Mouse (Mus musculus) hindbrain, postnatal 0 days (tissue): ENCODE measurements around the gene Slc6a8. TPM values are rescaled to one million over a fixed set of nuclear protein-coding genes. Genes with fewer than 3 reads are reported as not detected.

Experiments used
- ATAC-seq: fragments of 200-750 bp; cut with Nextera tagmentation; 2 replicates; pipeline ENCODE4 v1.8.0; 2017; ENCODE audit warnings: mild to moderate bottlenecking, moderate TSS enrichment, moderate library complexity
- DNase-seq: peaks from one replicate; pipeline ENCODE4 v3.0.0-alpha.2; 2015; ENCODE audit warnings: low spot score
- H3K27ac ChIP-seq: fragments of 300-500 bp; sonication (generic); 2 replicates; pipeline ENCODE4 v1.5.1; 2014; ENCODE audit warnings: mild to moderate bottlenecking
- H3K27me3 ChIP-seq: fragments of 300-500 bp; sonication (generic); 2 replicates; pipeline ENCODE4 v1.6.1; 2014; ENCODE audit warnings: low read length, mixed read lengths; ENCODE audit not compliant: insufficient read depth
- H3K36me3 ChIP-seq: fragments of 300-500 bp; sonication (generic); 2 replicates; pipeline ENCODE4 v1.6.1; 2014; ENCODE audit warnings: low read length, mixed read lengths; ENCODE audit not compliant: insufficient read depth
- H3K4me1 ChIP-seq: fragments of 300-500 bp; sonication (generic); 2 replicates; pipeline ENCODE4 v1.6.1; 2014; ENCODE audit warnings: antibody characterized with exemption, low read length, mixed read lengths; ENCODE audit not compliant: insufficient read depth
- H3K4me2 ChIP-seq: fragments of 300-500 bp; sonication (generic); 2 replicates; pipeline ENCODE4 v1.6.1; 2014; ENCODE audit warnings: low read depth, mild to moderate bottlenecking, low read length, moderate library complexity, mixed read lengths
- H3K4me3 ChIP-seq: fragments of 300-500 bp; sonication (generic); 2 replicates; pipeline ENCODE4 v1.5.1; 2014; ENCODE audit warnings: low read length
- H3K9ac ChIP-seq: fragments of 300-500 bp; sonication (generic); replicated peaks from 2 replicates; pipeline ENCODE4 v1.6.1; 2014; ENCODE audit warnings: mild to moderate bottlenecking, low read length, moderate library complexity, mixed read lengths
- H3K9me3 ChIP-seq: fragments of 300-500 bp; sonication (generic); 2 replicates; pipeline ENCODE4 v1.6.1; 2016; ENCODE audit warnings: low read length, mixed read lengths
- CTCF ChIP-seq: IDR thresholded peaks from 2 replicates; pipeline ENCODE4 v1.5.1; 2016; ENCODE audit warnings: antibody characterized with exemption, control low read depth, low read depth
- WGBS: fragments of 180-500 bp; shearing (Covaris S2); extraction: QIAGEN DNeasy Blood & Tissue Kit; methylation state at CpG from one replicate; pipeline ENCODE4 v1.1.7; 2014; 5-methylcytosine and 5-hydroxymethylcytosine counted together
- polyA plus RNA-seq: library from polyadenylated mRNA; unstranded; fragments of >200 nt; fragmentation: Nextera tagmentation; extraction: Ambion mirVana; gene quantifications from 2 replicates; pipeline ENCODE4 v1.2.1, GENCODE M21; 2015
- total RNA-seq: library from RNA; depleted of rRNA; stranded (reverse); fragments of >200 nt; gene quantifications from 2 replicates; pipeline ENCODE4 v1.2.3, GENCODE M21; 2014; rRNA removed

The Slc6a8 gene
- total and polyA plus RNA-seq, 2 experiments from 2014 or later: 8.2 to 61.1 TPM

- WGBS: 63% methylated on average over 1 of the region's 1 CpGs
- no peak for TF ChIP-seq CTCF
- no peaks in the 10 kb centered on the region for H3K36me3 ChIP-seq
- DNase-seq (no peak), ATAC-seq (no peak)
- H3K4me2 ChIP-seq: no peak overlapping the region
- H3K27ac ChIP-seq: no peak overlapping the region
- H3K9me3 ChIP-seq: no peaks in the 10 kb centered on the region
- no peaks in the 10 kb centered on the region for H3K27me3 ChIP-seq
- no peak overlapping the region for H3K4me3 ChIP-seq
- H3K4me1 ChIP-seq: no peaks in the 10 kb centered on the region
- no peak overlapping the region for H3K9ac ChIP-seq
Measured at GRCm38 (mm10) chrX:73730908-73731307, 58.0 kb downstream of the Slc6a8 start.

Other genes with a start within 250 kb of the Slc6a8 start
- not detected in 2 replicates for gene Trex2, start 237.8 kb upstream of the Slc6a8 start, total RNA-seq
- not detected in 2 replicates for gene Trex2, start 237.8 kb upstream of the Slc6a8 start, polyA plus RNA-seq
- gene Haus7, start 214.1 kb upstream of the Slc6a8 start, total RNA-seq: 22.0 and 33.5 TPM in 2 replicates
- 62.8 and 63.7 TPM in 2 replicates for gene Haus7, start 214.1 kb upstream of the Slc6a8 start, polyA plus RNA-seq
- gene Bgn, start 189.5 kb upstream of the Slc6a8 start, total RNA-seq: 51.9 and 68.9 TPM in 2 replicates
- 17.9 and 23.7 TPM in 2 replicates for gene Bgn, start 189.5 kb upstream of the Slc6a8 start, polyA plus RNA-seq
- gene Atp2b3, start 170.1 kb upstream of the Slc6a8 start, total RNA-seq: 40.9 and 44.0 TPM in 2 replicates
- 8.1 and 8.2 TPM in 2 replicates for gene Atp2b3, start 170.1 kb upstream of the Slc6a8 start, polyA plus RNA-seq
- gene Dusp9, start 33.7 kb upstream of the Slc6a8 start, total RNA-seq: 2.3 and 3.3 TPM in 2 replicates
- 1.1 and 1.3 TPM in 2 replicates for gene Dusp9, start 33.7 kb upstream of the Slc6a8 start, polyA plus RNA-seq
- 109 and 116 TPM in 2 replicates for gene Pnck, start 13.0 kb upstream of the Slc6a8 start, total RNA-seq
- gene Pnck, start 13.0 kb upstream of the Slc6a8 start, polyA plus RNA-seq: 145 and 149 TPM in 2 replicates
- gene Bcap31, start 43.0 kb downstream of the Slc6a8 start, total RNA-seq: 50.1 and 50.6 TPM in 2 replicates
- 150 and 157 TPM in 2 replicates for gene Bcap31, start 43.0 kb downstream of the Slc6a8 start, polyA plus RNA-seq
- 16.6 and 18.0 TPM in 2 replicates for gene Abcd1, start 43.4 kb downstream of the Slc6a8 start, total RNA-seq
- 8.4 and 8.5 TPM in 2 replicates for gene Abcd1, start 43.4 kb downstream of the Slc6a8 start, polyA plus RNA-seq
- 7.4 and 13.6 TPM in 2 replicates for gene Plxnb3, start 83.9 kb downstream of the Slc6a8 start, total RNA-seq
- gene Plxnb3, start 83.9 kb downstream of the Slc6a8 start, polyA plus RNA-seq: 1.8 and 2.0 TPM in 2 replicates
- 1.8 and 2.1 TPM in 2 replicates for gene Srpk3, start 101.3 kb downstream of the Slc6a8 start, total RNA-seq
- gene Srpk3, start 101.3 kb downstream of the Slc6a8 start, polyA plus RNA-seq: 2.7 and 2.9 TPM in 2 replicates
- 238 and 257 TPM in 2 replicates for gene Idh3g, start 113.7 kb downstream of the Slc6a8 start, total RNA-seq
- 244 and 248 TPM in 2 replicates for gene Idh3g, start 113.7 kb downstream of the Slc6a8 start, polyA plus RNA-seq
- 89.0 and 144 TPM in 2 replicates for gene Ssr4, start 113.9 kb downstream of the Slc6a8 start, total RNA-seq
- gene Ssr4, start 113.9 kb downstream of the Slc6a8 start, polyA plus RNA-seq: 196 and 199 TPM in 2 replicates
- 137 and 159 TPM in 2 replicates for gene Pdzd4, start 151.8 kb downstream of the Slc6a8 start, total RNA-seq
- gene Pdzd4, start 151.8 kb downstream of the Slc6a8 start, polyA plus RNA-seq: 3.4 and 3.5 TPM in 2 replicates
- not detected in 2 replicates for gene Avpr2, start 219.0 kb downstream of the Slc6a8 start, total RNA-seq
- gene Avpr2, start 219.0 kb downstream of the Slc6a8 start, polyA plus RNA-seq: not detected in 2 replicates
- gene L1cam, start 223.0 kb downstream of the Slc6a8 start, total RNA-seq: 237 and 269 TPM in 2 replicates
- 57.4 and 73.8 TPM in 2 replicates for gene L1cam, start 223.0 kb downstream of the Slc6a8 start, polyA plus RNA-seq
- 7.0 and 7.1 TPM in 2 replicates for gene Arhgap4, start 248.7 kb downstream of the Slc6a8 start, total RNA-seq
- 1.6 and 1.7 TPM in 2 replicates for gene Arhgap4, start 248.7 kb downstream of the Slc6a8 start, polyA plus RNA-seq
- gene Naa10, start 248.8 kb downstream of the Slc6a8 start, total RNA-seq: 70.7 and 79.2 TPM in 2 replicates
- 102 and 104 TPM in 2 replicates for gene Naa10, start 248.8 kb downstream of the Slc6a8 start, polyA plus RNA-seq